Mouse (Mus musculus) liver, embryonic 14.5 days (tissue): ENCODE measurements at regions not wholly inside any gene's neighbourhood (a gene's known extent, or its start where the extent isn't known, plus 50 kb on each side); places are given as distances from the start of the nearest gene placed in this dataset.

Experiments used
- CTCF ChIP-seq: IDR thresholded peaks from 2 replicates; pipeline ENCODE4 v1.5.1; 2016; ENCODE audit warnings: antibody characterized with exemption, low read depth, control low read depth
- EP300 ChIP-seq: IDR thresholded peaks from 2 replicates; pipeline ENCODE4 v1.6.1; 2016; ENCODE audit warnings: antibody characterized with exemption, low read depth

GRCm38 (mm10) chr8:34755480-34755879 is 643.9 kb upstream of the Gm10131 start:
- TF ChIP-seq EP300 (no peak), CTCF (no peak)
